Mouse (Mus musculus): ENCODE measurements around the gene Cadps. TPM values are rescaled to one million over a fixed set of nuclear protein-coding genes. Genes with fewer than 3 reads are reported as not detected.

The Cadps gene
- polyA plus RNA-seq, 1 experiment from 2014 or later, result 0.13 TPM

DNA sequence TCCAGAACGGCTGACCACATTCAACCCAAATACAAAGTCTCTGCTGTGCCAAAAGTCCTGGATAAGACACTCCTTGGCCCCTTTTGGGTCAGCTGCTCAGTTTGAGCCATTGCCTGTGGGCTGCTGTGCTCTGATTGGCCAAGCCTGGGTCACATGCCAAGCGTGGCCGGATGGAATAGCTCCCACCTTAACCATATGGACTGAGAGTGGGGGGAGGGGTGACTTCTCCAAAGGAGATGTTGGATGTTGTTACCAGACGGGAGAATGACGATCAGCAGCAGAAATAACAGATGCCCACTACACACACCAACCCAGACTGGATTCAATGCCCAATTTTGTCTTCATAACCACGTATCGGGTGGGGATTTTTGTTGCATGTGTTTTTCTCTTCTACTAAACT, 488.0 kb downstream of the Cadps start:
- WGBS, result 34% methylated on average over 7 of the region's 7 CpGs
- H3K36me3 ChIP-seq (ENCODE audit: insufficient read depth, low read length), result no peaks in the 10 kb centered on the region
- H3K9ac ChIP-seq (ENCODE audit: low read depth, low read length), result no peak overlapping the region
- DNase-seq (ENCODE audit: low spot score) (no peak), ATAC-seq (replicated peaks; ENCODE audit: low FRiP score, low read depth) (no peak)
- H3K27me3 ChIP-seq (ENCODE audit: insufficient read depth, low read length), result peaks cover 46% of the 10 kb centered on the region
- no peak overlapping the region for H3K4me2 ChIP-seq (ENCODE audit: low read length)
- H3K4me1 ChIP-seq (replicated peaks; ENCODE audit: insufficient read depth, low read length), result no peaks in the 10 kb centered on the region
- no peak overlapping the region for H3K27ac ChIP-seq
- no peaks in the 10 kb centered on the region for H3K9me3 ChIP-seq (replicated peaks; ENCODE audit: low read length)
- H3K4me3 ChIP-seq (replicated peaks; ENCODE audit: low read depth, low read length), result no peak overlapping the region
- TF ChIP-seq CTCF (IDR thresholded peaks at IDR 0.05; ENCODE audit: low read depth), result no peak

DNA sequence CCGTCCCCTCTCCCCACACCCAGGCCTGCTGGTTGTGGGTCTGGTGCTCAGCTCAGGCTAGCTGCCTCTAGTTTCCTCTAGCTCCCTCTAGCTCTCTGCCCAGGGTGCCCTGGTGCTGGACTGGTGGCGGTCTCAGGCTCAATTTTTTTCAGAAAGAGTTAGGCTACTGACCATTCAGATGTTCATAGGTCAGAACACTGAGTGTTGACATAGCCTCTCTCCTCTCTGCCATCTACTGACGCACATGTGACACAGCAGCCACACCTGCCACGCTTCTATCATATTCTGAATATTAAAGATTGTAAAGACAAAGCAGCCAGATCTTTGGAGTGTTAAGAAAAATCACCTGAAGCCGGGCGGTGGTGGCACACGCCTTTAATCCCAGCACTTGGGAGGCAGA, 489.3 kb downstream of the Cadps start:
- no peak overlapping the region for H3K4me2 ChIP-seq (ENCODE audit: low read length)
- H3K36me3 ChIP-seq (ENCODE audit: insufficient read depth, low read length), result no peaks in the 10 kb centered on the region
- ATAC-seq (replicated peaks; ENCODE audit: low FRiP score, low read depth) (no peak), DNase-seq (ENCODE audit: low spot score) (no peak)
- no peaks in the 10 kb centered on the region for H3K4me1 ChIP-seq (replicated peaks; ENCODE audit: insufficient read depth, low read length)
- no peak overlapping the region for H3K27ac ChIP-seq
- H3K4me3 ChIP-seq (replicated peaks; ENCODE audit: low read depth, low read length), result no peak overlapping the region
- no peaks in the 10 kb centered on the region for H3K9me3 ChIP-seq (replicated peaks; ENCODE audit: low read length)
- H3K9ac ChIP-seq (ENCODE audit: low read depth, low read length), result no peak overlapping the region
- peaks cover 36% of the 10 kb centered on the region for H3K27me3 ChIP-seq (ENCODE audit: insufficient read depth, low read length)
- TF ChIP-seq CTCF (IDR thresholded peaks at IDR 0.05; ENCODE audit: low read depth), result peak; percentile 44; the same call in 1 of the 2 replicates
- WGBS, result 82% methylated on average over 7 of the region's 7 CpGs

Data from kidney, postnatal 0 days (tissue).